Mouse (Mus musculus) embryonic facial prominence, embryonic 13.5 days (tissue): ENCODE measurements around the gene Nfkbib. TPM values are rescaled to one million over a fixed set of nuclear protein-coding genes. Genes with fewer than 3 reads are reported as not detected.

Experiments used
- ATAC-seq: fragments of 200-750 bp; cut with Nextera tagmentation; 2 replicates; pipeline ENCODE4 v1.8.0; 2017; ENCODE audit warnings: low read depth; ENCODE audit not compliant: insufficient number of reproducible peaks, insufficient read depth, low FRiP score, low TSS enrichment
- H3K27ac ChIP-seq: fragments of 300-500 bp; sonication (generic); 2 replicates; pipeline ENCODE4 v1.5.1; 2015; ENCODE audit warnings: moderate library complexity, mild to moderate bottlenecking, inconsistent platforms
- H3K27me3 ChIP-seq: fragments of 300-500 bp; sonication (generic); 2 replicates; pipeline ENCODE4 v1.6.1; 2015; ENCODE audit warnings: mild to moderate bottlenecking, inconsistent platforms
- H3K36me3 ChIP-seq: fragments of 300-500 bp; sonication (generic); 2 replicates; pipeline ENCODE4 v1.6.1; 2015; ENCODE audit warnings: mild to moderate bottlenecking, inconsistent platforms
- H3K4me1 ChIP-seq: fragments of 300-500 bp; sonication (generic); 2 replicates; pipeline ENCODE4 v1.6.1; 2015; ENCODE audit warnings: inconsistent platforms
- H3K4me2 ChIP-seq: fragments of 300-500 bp; sonication (generic); 2 replicates; pipeline ENCODE4 v1.6.1; 2015; ENCODE audit warnings: moderate library complexity, mild to moderate bottlenecking, inconsistent platforms
- H3K4me3 ChIP-seq: fragments of 300-500 bp; sonication (generic); 2 replicates; pipeline ENCODE4 v1.5.1; 2015; ENCODE audit warnings: mild to moderate bottlenecking, inconsistent platforms
- H3K9ac ChIP-seq: fragments of 300-500 bp; sonication (generic); 2 replicates; pipeline ENCODE4 v1.6.1; 2015; ENCODE audit warnings: mild to moderate bottlenecking, inconsistent platforms
- H3K9me3 ChIP-seq: fragments of 300-500 bp; sonication (generic); 2 replicates; pipeline ENCODE4 v1.6.1; 2016; ENCODE audit warnings: inconsistent platforms
- WGBS: fragments of 180-500 bp; shearing (Covaris S2); methylation state at CpG from one replicate; pipeline ENCODE4 v1.1.7; 2015; ENCODE audit warnings: mixed read lengths; 5-methylcytosine and 5-hydroxymethylcytosine counted together
- polyA plus RNA-seq: library from polyadenylated mRNA; unstranded; fragments of >200 nt; fragmentation: Nextera tagmentation; extraction: Ambion mirVana; gene quantifications from 2 replicates; pipeline ENCODE4 v1.2.1, GENCODE M21; 2015

Gene Nfkbib
- polyA plus RNA-seq, 1 experiment from 2014 or later: 40.5 TPM

DNA sequence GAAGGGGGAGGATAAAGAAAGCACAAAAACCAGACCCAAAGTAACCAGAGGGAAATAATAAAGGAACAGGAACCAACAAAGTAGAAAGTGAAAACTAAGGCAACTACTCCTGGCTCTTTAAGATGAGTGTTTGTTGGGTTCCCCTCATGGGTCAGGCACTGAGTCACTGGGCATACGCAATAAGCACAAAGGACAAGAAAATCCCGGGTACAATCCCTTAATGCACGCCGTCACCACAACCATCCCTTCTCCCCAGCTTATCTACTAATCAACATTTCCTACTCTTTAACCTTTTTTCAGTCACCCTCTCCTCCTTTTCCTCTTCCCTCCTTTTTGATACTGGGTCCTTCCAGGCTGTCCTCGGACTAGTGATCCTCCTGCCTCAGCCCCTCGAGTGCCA, 2.1 kb downstream of the Nfkbib start:
- 83% methylated on average over 6 of the region's 6 CpGs for WGBS
- no peaks in the 10 kb centered on the region for H3K9me3 ChIP-seq
- peak overlapping the region; percentile 75; the same call in 1 of the 2 replicates for H3K9ac ChIP-seq
- peaks cover 24% of the 10 kb centered on the region for H3K4me1 ChIP-seq
- peak overlapping the region; percentile 83; the same call in 1 of the 2 replicates for H3K4me3 ChIP-seq
- no peak for ATAC-seq
- no peaks in the 10 kb centered on the region for H3K27me3 ChIP-seq
- H3K36me3 ChIP-seq: peaks cover 29% of the 10 kb centered on the region
- no peak overlapping the region for H3K27ac ChIP-seq
- peak overlapping the region; percentile 73 for H3K4me2 ChIP-seq

- 93% methylated on average over 9 of the region's 9 CpGs for WGBS
- H3K4me3 ChIP-seq: no peak overlapping the region
- no peak overlapping the region for H3K27ac ChIP-seq
- ATAC-seq: no peak
- no peak overlapping the region for H3K9ac ChIP-seq
- peaks cover 1% of the 10 kb centered on the region for H3K27me3 ChIP-seq
- no peaks in the 10 kb centered on the region for H3K9me3 ChIP-seq
- H3K4me2 ChIP-seq: no peak overlapping the region
- peaks cover 48% of the 10 kb centered on the region for H3K36me3 ChIP-seq
- peaks cover 12% of the 10 kb centered on the region for H3K4me1 ChIP-seq
Measured at GRCm38 (mm10) chr7:28761907-28762306, 5.4 kb downstream of the Nfkbib start.

GRCm38 (mm10) chr7:28758623-28759022, 8.7 kb downstream of the Nfkbib start:
- no peak for ATAC-seq
- Histone ChIP-seq H3K4me1 (peaks cover 13% of the 10 kb centered on the region), H3K27me3 (peaks cover 19% of the 10 kb centered on the region), H3K4me3 (no peak overlapping the region), H3K9me3 (no peaks in the 10 kb centered on the region), H3K27ac (no peak overlapping the region), H3K36me3 (peaks cover 55% of the 10 kb centered on the region), H3K4me2 (no peak overlapping the region), H3K9ac (no peak overlapping the region)
- WGBS: 78% methylated on average over 13 of the region's 13 CpGs

GRCm38 (mm10) chr7:28756079-28756478, 11.2 kb downstream of the Nfkbib start, which contains the start of gene Ccer2:
Gene Ccer2, plus strand, starts transcription at chr7:28756174.
- WGBS: 2% methylated on average over 17 of the region's 17 CpGs
- ATAC-seq: peak; percentile 39; the same call in 1 of the 2 replicates
- H3K9ac ChIP-seq: no peak within 1 kb of the TSS
- no peak within 1 kb of the TSS for H3K27ac ChIP-seq
- H3K4me3 ChIP-seq: 0 out of 2 replicates have a peak within 1 kb of the TSS, but pooled peaks have one; percentile 12
- no peaks in the 10 kb centered on the region for H3K9me3 ChIP-seq
- peaks cover 19% of the 10 kb centered on the region for H3K27me3 ChIP-seq
- peak within 1 kb of the TSS; percentile 41 for H3K4me2 ChIP-seq
- peaks cover 13% of the 10 kb centered on the region for H3K4me1 ChIP-seq
- peaks cover 52% of the 10 kb centered on the region for H3K36me3 ChIP-seq

DNA sequence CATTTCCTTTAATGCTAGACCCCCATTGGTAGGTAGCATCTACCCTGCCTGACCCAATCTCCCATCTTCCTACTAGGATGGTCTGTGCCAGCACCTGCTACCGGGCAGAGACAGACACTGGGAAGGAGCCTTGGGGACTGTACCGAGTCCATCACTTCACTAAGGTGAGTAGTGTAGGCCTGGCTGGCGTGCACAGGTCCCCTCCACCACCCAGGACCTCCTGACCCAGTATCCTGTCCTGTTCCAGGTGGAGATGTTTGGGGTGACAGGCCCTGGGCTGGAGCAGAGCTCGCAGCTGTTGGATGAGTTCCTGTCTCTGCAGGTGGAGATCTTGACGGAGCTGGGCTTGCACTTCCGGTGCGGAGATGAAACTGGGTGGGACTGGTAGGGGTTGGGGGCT, 17.4 kb downstream of the Nfkbib start:
- Histone ChIP-seq H3K36me3 (peaks cover 65% of the 10 kb centered on the region), H3K4me2 (no peak overlapping the region), H3K9me3 (no peaks in the 10 kb centered on the region), H3K27me3 (no peaks in the 10 kb centered on the region), H3K9ac (0 out of 2 replicates have a peak overlapping the region, but pooled peaks have one; percentile 1), H3K27ac (no peak overlapping the region), H3K4me1 (peaks cover 12% of the 10 kb centered on the region), H3K4me3 (no peak overlapping the region)
- no peak for ATAC-seq
- WGBS: 92% methylated on average over 7 of the region's 7 CpGs

GRCm38 (mm10) chr7:28741709-28742438, 25.4 kb downstream of the Nfkbib start, which contains the start of the genes Mrps12 and Sars2:
Gene Mrps12, minus strand, starts transcription at chr7:28741820.
Gene Sars2, plus strand, starts transcription at chr7:28741992.
- H3K27ac ChIP-seq: peak within 1 kb of the TSS; percentile 87
- under 1% methylated on average over 39 of the region's 39 CpGs for WGBS
- H3K9me3 ChIP-seq: no peaks in the 10 kb centered on the region
- peak within 1 kb of the TSS; percentile 87 for H3K4me2 ChIP-seq
- H3K27me3 ChIP-seq: no peaks in the 10 kb centered on the region
- peak; percentile 97 for ATAC-seq
- H3K9ac ChIP-seq: peak within 1 kb of the TSS; percentile 88
- peaks cover 63% of the 10 kb centered on the region for H3K36me3 ChIP-seq
- H3K4me1 ChIP-seq: peaks cover 18% of the 10 kb centered on the region
- H3K4me3 ChIP-seq: peak within 1 kb of the TSS; percentile 78

DNA sequence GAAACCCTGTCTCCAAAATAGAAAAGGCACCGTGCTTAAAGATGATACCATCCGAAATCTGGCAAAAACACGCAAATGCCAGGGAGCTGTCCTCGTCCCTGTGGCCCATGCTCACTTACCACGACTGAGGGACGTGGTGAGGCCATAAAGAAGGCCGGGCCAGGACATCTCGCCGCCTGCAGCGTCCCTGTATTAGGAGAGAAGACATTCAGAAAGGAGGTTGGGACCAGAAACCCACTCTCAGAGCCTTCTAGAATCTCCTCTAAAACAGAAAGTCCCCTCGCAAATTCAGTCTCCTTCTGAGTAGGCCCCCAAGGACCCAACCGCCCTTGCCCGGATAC, 26.0 kb downstream of the Nfkbib start:
- peaks cover 18% of the 10 kb centered on the region for H3K4me1 ChIP-seq
- H3K36me3 ChIP-seq: peaks cover 63% of the 10 kb centered on the region
- peak overlapping the region; percentile 78 for H3K4me3 ChIP-seq
- peak overlapping the region; percentile 87 for H3K4me2 ChIP-seq
- no peaks in the 10 kb centered on the region for H3K27me3 ChIP-seq
- H3K27ac ChIP-seq: peak overlapping the region; percentile 71
- peak overlapping the region; percentile 88 for H3K9ac ChIP-seq
- WGBS: 1% methylated on average over 13 of the region's 13 CpGs
- no peak for ATAC-seq
- H3K9me3 ChIP-seq: no peaks in the 10 kb centered on the region

- ATAC-seq: no peak
- H3K9me3 ChIP-seq: no peaks in the 10 kb centered on the region
- peak overlapping the region; percentile 78 for H3K4me3 ChIP-seq
- H3K4me1 ChIP-seq: peaks cover 18% of the 10 kb centered on the region
- no peaks in the 10 kb centered on the region for H3K27me3 ChIP-seq
- H3K9ac ChIP-seq: peak overlapping the region; percentile 88
- peak overlapping the region; percentile 87 for H3K4me2 ChIP-seq
- H3K36me3 ChIP-seq: peaks cover 63% of the 10 kb centered on the region
- no peak overlapping the region for H3K27ac ChIP-seq
- 40% methylated on average over 9 of the region's 9 CpGs for WGBS
Measured at GRCm38 (mm10) chr7:28740949-28741348, 26.4 kb downstream of the Nfkbib start.

DNA sequence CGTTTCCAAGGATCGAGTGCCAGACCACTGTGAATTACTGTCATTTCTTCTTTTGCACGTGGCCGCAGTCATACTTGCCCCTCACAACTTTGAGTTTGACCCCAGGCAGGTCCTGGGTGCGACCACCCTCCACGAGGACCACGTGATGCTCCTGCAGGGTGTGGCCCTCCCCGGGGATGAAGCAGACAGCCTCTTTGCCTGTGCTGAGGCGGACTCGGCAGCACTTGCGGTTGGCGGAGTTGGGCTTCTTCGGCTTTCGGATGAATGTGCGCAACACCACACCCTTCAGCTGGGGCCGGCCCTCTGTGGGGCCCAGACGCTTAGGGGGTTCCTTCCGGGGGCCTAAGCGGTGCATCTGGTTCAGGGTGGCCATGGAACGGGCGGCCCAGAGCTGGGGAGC, 27.5 kb downstream of the Nfkbib start:
- no peak overlapping the region for H3K27ac ChIP-seq
- no peak for ATAC-seq
- H3K9me3 ChIP-seq: no peaks in the 10 kb centered on the region
- no peaks in the 10 kb centered on the region for H3K27me3 ChIP-seq
- WGBS: 93% methylated on average over 21 of the region's 21 CpGs
- H3K4me1 ChIP-seq: peaks cover 18% of the 10 kb centered on the region
- H3K4me3 ChIP-seq: no peak overlapping the region
- no peak overlapping the region for H3K4me2 ChIP-seq
- peaks cover 61% of the 10 kb centered on the region for H3K36me3 ChIP-seq
- H3K9ac ChIP-seq: no peak overlapping the region

GRCm38 (mm10) chr7:28735701-28736100, 31.6 kb downstream of the Nfkbib start:
- 86% methylated on average over 6 of the region's 6 CpGs for WGBS
- ATAC-seq: no peak
- Histone ChIP-seq H3K4me2 (no peak overlapping the region), H3K27ac (no peak overlapping the region), H3K4me1 (peaks cover 15% of the 10 kb centered on the region), H3K27me3 (peaks cover 5% of the 10 kb centered on the region), H3K9ac (no peak overlapping the region), H3K9me3 (no peaks in the 10 kb centered on the region; the same call in 1 of the 2 replicates), H3K36me3 (peaks cover 64% of the 10 kb centered on the region), H3K4me3 (no peak overlapping the region)

DNA sequence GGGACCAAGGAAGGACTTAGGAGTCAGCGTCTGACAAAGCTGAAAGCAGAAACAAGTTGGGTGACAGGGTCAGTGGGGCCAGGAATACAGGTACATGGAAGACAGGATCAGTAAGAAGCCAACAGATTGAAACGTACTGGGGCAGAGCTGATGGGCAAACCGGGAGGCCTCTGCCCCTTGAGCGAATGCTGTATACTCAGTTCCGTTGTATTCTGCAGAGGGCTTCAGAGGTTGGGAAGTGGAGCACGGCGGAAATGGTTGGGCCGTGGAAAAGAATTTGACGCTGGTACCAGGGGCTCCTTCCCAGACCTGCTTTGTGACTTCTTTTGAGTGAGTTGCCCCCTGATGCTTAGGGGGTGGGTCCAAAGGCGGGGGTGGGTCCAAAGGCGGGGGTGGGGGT, 34.1 kb downstream of the Nfkbib start:
- no peaks in the 10 kb centered on the region; the same call in 1 of the 2 replicates for H3K9me3 ChIP-seq
- peaks cover 12% of the 10 kb centered on the region for H3K4me1 ChIP-seq
- H3K4me2 ChIP-seq: peak overlapping the region; percentile 84
- H3K27me3 ChIP-seq: peaks cover 5% of the 10 kb centered on the region
- H3K36me3 ChIP-seq: peaks cover 43% of the 10 kb centered on the region
- H3K27ac ChIP-seq: peak overlapping the region; percentile 16; the same call in 1 of the 2 replicates
- H3K9ac ChIP-seq: peak overlapping the region; percentile 69; the same call in 1 of the 2 replicates
- H3K4me3 ChIP-seq: peak overlapping the region; percentile 49
- no peak for ATAC-seq
- WGBS: 17% methylated on average over 11 of the region's 11 CpGs
